Mouse (Mus musculus) C2C12 (cell line): ENCODE results near the gene Vsir. TPM values are rescaled to one million over a fixed set of nuclear protein-coding genes. Genes with fewer than 3 reads are reported as not detected.

Experiments used
- H3K27me3 ChIP-seq: one replicate; pipeline ENCODE4 v1.6.1; 2011; ENCODE audit not compliant: control insufficient read depth, insufficient read depth, insufficient read length
- H3K36me3 ChIP-seq: one replicate; pipeline ENCODE4 v1.6.1; 2011; ENCODE audit not compliant: control insufficient read depth, insufficient read depth
- H3K4me3 ChIP-seq: one replicate; pipeline ENCODE4 v1.5.1; 2011; ENCODE audit warnings: mild to moderate bottlenecking, control low read depth; ENCODE audit not compliant: poor library complexity, insufficient read depth, severe bottlenecking
- H3K79me2 ChIP-seq: one replicate; pipeline ENCODE4 v1.6.1; 2011; ENCODE audit not compliant: control insufficient read depth, insufficient read depth
- H3K79me3 ChIP-seq: one replicate; pipeline ENCODE4 v1.6.1; 2011; ENCODE audit warnings: low read depth, control low read depth
- H3ac ChIP-seq: one replicate; pipeline ENCODE3; 2011; ENCODE audit warnings: low read depth; ENCODE audit not compliant: control insufficient read depth, insufficient read length
- CEBPB ChIP-seq: IDR thresholded peaks from one replicate; pipeline ENCODE4 v1.6.1; 2011; ENCODE audit warnings: low read depth, mild to moderate bottlenecking, control low read depth, moderate library complexity
- CTCF ChIP-seq: IDR thresholded peaks from one replicate; pipeline ENCODE4 v1.5.1; 2011; ENCODE audit not compliant: control insufficient read depth, insufficient read depth, insufficient read length
- FOSL1 ChIP-seq: IDR thresholded peaks from one replicate; pipeline ENCODE4 v1.8.0; 2011; ENCODE audit warnings: mild to moderate bottlenecking, low read length; ENCODE audit not compliant: poor library complexity, insufficient read depth, severe bottlenecking
- MAX ChIP-seq: IDR thresholded peaks from one replicate; pipeline ENCODE4 v1.6.1; 2011; ENCODE audit warnings: mild to moderate bottlenecking, control low read depth
- MYOD1 ChIP-seq: IDR thresholded peaks from one replicate; pipeline ENCODE4 v1.6.1; 2011; ENCODE audit warnings: low read depth; ENCODE audit not compliant: control insufficient read depth, insufficient read length
- MYOG ChIP-seq: IDR thresholded peaks from one replicate; pipeline ENCODE4 v1.6.1; 2011; ENCODE audit not compliant: control insufficient read depth, insufficient read length; ENCODE audit errors: extremely low read depth
- USF1 ChIP-seq: IDR thresholded peaks from one replicate; pipeline ENCODE4 v1.6.1; 2011; ENCODE audit warnings: low read depth, mild to moderate bottlenecking, control low read depth, moderate library complexity
- polyA plus RNA-seq: library from polyadenylated mRNA; unstranded; fragments of >200 nt; fragmentation: generic; extraction: Trizol; gene quantifications from one replicate; pipeline ENCODE4 v1.2.1, GENCODE M21; 2012; ENCODE audit warnings: missing spikeins

Gene Vsir
- polyA plus RNA-seq, 1 experiment: 0.68 TPM

GRCm38 (mm10) chr10:60363426-60363825 is 16.8 kb downstream of the Vsir start:
- H3ac ChIP-seq: no peak overlapping the region
- H3K4me3 ChIP-seq: no peak overlapping the region

GRCm38 (mm10) chr10:60367145-60367544 is 20.5 kb downstream of the Vsir start:
- Histone ChIP-seq H3K27me3 (no peaks in the 10 kb centered on the region), H3K4me3 (no peak overlapping the region), H3ac (no peak overlapping the region), H3K79me2 (no peaks in the 10 kb centered on the region), H3K79me3 (no peaks in the 10 kb centered on the region), H3K36me3 (no peaks in the 10 kb centered on the region)
- TF ChIP-seq USF1 (no peak), MAX (no peak), MYOD1 (no peak), MYOG (no peak), FOSL1 (no peak), CTCF (no peak), CEBPB (no peak)

More at GRCm38 (mm10) chr10:60363426-60363825, 16.8 kb downstream of the Vsir start:
- Histone ChIP-seq H3K27me3 (no peaks in the 10 kb centered on the region), H3K79me2 (no peaks in the 10 kb centered on the region), H3K36me3 (no peaks in the 10 kb centered on the region), H3K79me3 (no peaks in the 10 kb centered on the region)
- TF ChIP-seq MYOD1 (no peak), USF1 (no peak), MAX (no peak), FOSL1 (no peak), CTCF (no peak), CEBPB (no peak), MYOG (no peak)

GRCm38 (mm10) chr10:60367904-60368303 is 21.3 kb downstream of the Vsir start:
- H3K27me3 ChIP-seq: no peaks in the 10 kb centered on the region
- H3K79me3 ChIP-seq: no peaks in the 10 kb centered on the region
- H3ac ChIP-seq: no peak overlapping the region
- no peaks in the 10 kb centered on the region for H3K79me2 ChIP-seq
- no peaks in the 10 kb centered on the region for H3K36me3 ChIP-seq
- H3K4me3 ChIP-seq: no peak overlapping the region
- TF ChIP-seq MAX: no peak

- H3K27me3 ChIP-seq: no peaks in the 10 kb centered on the region
- no peaks in the 10 kb centered on the region for H3K79me3 ChIP-seq
- no peaks in the 10 kb centered on the region for H3K36me3 ChIP-seq
- H3K4me3 ChIP-seq: no peak overlapping the region
- H3K79me2 ChIP-seq: no peaks in the 10 kb centered on the region
- TF ChIP-seq MYOG (no peak), CTCF (no peak), MYOD1 (no peak), MAX (no peak), FOSL1 (no peak), CEBPB (no peak), USF1 (no peak)
- no peak overlapping the region for H3ac ChIP-seq
These were observed 22.8 kb downstream of the Vsir start for GRCm38 (mm10) chr10:60369405-60369804.

- H3K79me3 ChIP-seq: no peaks in the 10 kb centered on the region
- no peak overlapping the region for H3ac ChIP-seq
- no peaks in the 10 kb centered on the region for H3K27me3 ChIP-seq
- TF ChIP-seq FOSL1 (no peak), CEBPB (no peak), USF1 (no peak), MYOG (no peak), MAX (no peak), CTCF (no peak), MYOD1 (no peak)
- H3K79me2 ChIP-seq: no peaks in the 10 kb centered on the region
- no peaks in the 10 kb centered on the region for H3K36me3 ChIP-seq
- no peak overlapping the region for H3K4me3 ChIP-seq
These were observed 23.4 kb downstream of the Vsir start for GRCm38 (mm10) chr10:60370098-60370497.

- no peak for TF ChIP-seq MAX
- no peak for TF ChIP-seq MYOG
- no peak for TF ChIP-seq MYOD1
- TF ChIP-seq CTCF: no peak
- TF ChIP-seq USF1: no peak
- TF ChIP-seq CEBPB: no peak
- Histone ChIP-seq H3K36me3 (no peaks in the 10 kb centered on the region), H3ac (no peak overlapping the region), H3K79me2 (no peaks in the 10 kb centered on the region), H3K4me3 (no peak overlapping the region), H3K27me3 (no peaks in the 10 kb centered on the region), H3K79me3 (no peaks in the 10 kb centered on the region)
These were observed 24.0 kb downstream of the Vsir start for GRCm38 (mm10) chr10:60370601-60371061.
